Mouse (Mus musculus): ENCODE results near the gene Gm3839. TPM values are rescaled to one million over a fixed set of nuclear protein-coding genes. Genes with fewer than 3 reads are reported as not detected.
"Not testable (repeated sequence)": the region's sequence is repeated elsewhere in the genome, so short reads cannot be mapped to it uniquely, and the experiment has no call there.

The Gm3839 gene
- 1 to 10 TPM in 3 of 4 experiments, under 1 TPM in 1; 0.92 to 2.0 (median 1.3) TPM for total RNA-seq (2022)

GRCm38 (mm10) chr14:11356626-11357025, at the start of gene Gm3839:
Gene Gm3839, minus strand, starts transcription at chr14:11356726.
- DNase-seq (ENCODE audit: low spot score in 2 of 2): not testable (repeated sequence)

- DNase-seq (ENCODE audit: low spot score in 2 of 2): no peak
Measured at GRCm38 (mm10) chr14:11405661-11406060, 49.1 kb upstream of the Gm3839 start.

- DNase-seq (ENCODE audit: low spot score in 2 of 2): no peak
Measured at GRCm38 (mm10) chr14:11377846-11378245, 21.3 kb upstream of the Gm3839 start.

GRCm38 (mm10) chr14:11375225-11375624, 18.7 kb upstream of the Gm3839 start:
- no peak for DNase-seq (ENCODE audit: low spot score in 2 of 2)

- no peak for DNase-seq (ENCODE audit: low spot score in 2 of 2)
Measured at GRCm38 (mm10) chr14:11346086-11346485, 10.4 kb downstream of the Gm3839 start.

GRCm38 (mm10) chr14:11329993-11330392, 26.5 kb downstream of the Gm3839 start:
- DNase-seq (ENCODE audit: low spot score in 2 of 2): no peak

- no peak for DNase-seq (ENCODE audit: low spot score in 2 of 2)
Measured at GRCm38 (mm10) chr14:11307079-11307478, 49.4 kb downstream of the Gm3839 start.

GRCm38 (mm10) chr14:11287956-11288355, 68.6 kb downstream of the Gm3839 start:
- DNase-seq (ENCODE audit: low spot score in 2 of 2): not testable (repeated sequence)

- no peak for DNase-seq (ENCODE audit: low spot score in 2 of 2)
Measured at GRCm38 (mm10) chr14:11257161-11257705, 99.3 kb downstream of the Gm3839 start.

GRCm38 (mm10) chr14:11248053-11248452, 108.5 kb downstream of the Gm3839 start:
- no peak for DNase-seq (ENCODE audit: low spot score in 2 of 2)

GRCm38 (mm10) chr14:11244546-11244945, 112.0 kb downstream of the Gm3839 start:
- DNase-seq (ENCODE audit: low spot score in 2 of 2): no peak

GRCm38 (mm10) chr14:11232086-11232485, 124.4 kb downstream of the Gm3839 start:
- DNase-seq (ENCODE audit: low spot score in 2 of 2): no peak

Small RNA genes lying within 50 kb of the gene (microRNA-seq; reads per million reads assigned to microRNA genes)
- not detected for gene Mir5124b

Other genes with a start within 250 kb of the Gm3839 start
- gene Fhit, start 194.7 kb downstream of the Gm3839 start, total RNA-seq (2022): 1 to 10 TPM in 2 of 4 experiments, under 1 TPM in 2; 0.63 to 1.8 (median 0.99) TPM
- 10 to 100 TPM; 13.3 to 22.4 (median 19.1) TPM for gene Ptprg, start 196.8 kb upstream of the Gm3839 start, total RNA-seq (2022)

Measured in gastrocnemius, adult 8-10 months (tissue).